In the genomic region with DNA sequence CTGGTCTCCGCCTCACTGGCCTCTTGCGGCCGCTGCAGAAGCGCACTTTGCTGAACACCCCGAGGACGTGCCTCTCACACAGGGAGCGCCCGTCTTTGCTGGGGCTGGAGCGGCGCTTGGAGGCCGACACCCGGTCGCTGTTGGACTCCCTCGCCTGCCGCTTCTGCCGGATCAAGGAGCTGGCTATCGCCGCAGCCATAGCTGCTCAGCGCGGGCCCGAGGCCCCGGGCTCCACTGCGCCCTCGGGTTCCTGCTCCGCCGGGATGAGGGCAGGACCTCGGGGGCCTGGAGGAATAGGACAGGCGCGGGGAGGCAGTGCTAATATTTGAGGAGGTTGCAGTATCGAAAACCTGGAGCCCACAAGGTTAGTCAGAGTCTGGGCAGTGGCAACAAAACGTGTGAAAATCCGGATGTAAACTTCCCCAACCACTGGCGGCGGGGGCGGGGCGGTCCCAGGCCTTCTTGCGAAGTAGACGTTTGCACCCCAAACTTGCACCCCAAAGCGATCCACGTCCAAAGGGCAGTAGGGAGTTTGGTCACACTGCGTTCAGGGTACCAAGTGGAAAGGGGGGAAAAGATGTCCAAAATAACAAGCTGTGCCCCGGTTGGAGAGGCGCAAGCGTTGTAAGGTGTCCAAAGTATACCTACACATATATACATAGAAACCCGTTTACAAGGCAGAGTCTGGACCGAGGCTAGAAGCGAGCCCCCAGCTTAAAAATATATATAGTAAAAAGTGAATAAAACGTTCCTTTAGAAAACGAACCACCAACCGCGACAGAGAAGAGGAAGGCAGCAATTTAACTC, we compare ENCODE assay signal across 8 mouse cellular contexts.
DNase-seq lines count a peak whose midpoint lies in the region; ATAC-seq and TF ChIP-seq lines count a peak whose summit lies in the region.

No protein-coding gene starts in this region.

- intact Hi-C loops in left cerebral cortex, adult 2 months (cut with DNase I): loop anchor here (10.0 kb wide), 1 partner anchor 200 kb away; no protein-coding TSS in a partner anchor

- peak overlapping the region; percentile 79; the same call in 1 of the 2 replicates for H3K9ac ChIP-seq in forebrain, embryonic 14.5 days (ENCODE audit: low read length)
- H3K9ac ChIP-seq in kidney, embryonic 15.5 days: peak overlapping the region; percentile 55

- H3K9me3 ChIP-seq in forebrain, embryonic 14.5 days (replicated peaks; ENCODE audit: control insufficient read depth, low read length): no peaks in the 10 kb centered on the region
- H3K9me3 ChIP-seq in kidney, embryonic 15.5 days (replicated peaks): no peaks in the 10 kb centered on the region

- TF ChIP-seq CTCF in left cerebral cortex, adult 2 months (IDR thresholded peaks at IDR 0.05): peak; percentile 1
- no peak for TF ChIP-seq CTCF in small intestine, adult 2 months (IDR thresholded peaks at IDR 0.05; ENCODE audit: extremely low read depth, insufficient read length, insufficient replicate concordance, low read depth, low read length)

- H3K4me2 ChIP-seq in forebrain, embryonic 14.5 days (ENCODE audit: low read length): peak overlapping the region; percentile 95
- peak overlapping the region; percentile 95 for H3K4me2 ChIP-seq in kidney, embryonic 15.5 days

- under 1% methylated on average over 51 of the region's 51 CpGs for WGBS in forebrain, embryonic 14.5 days
- under 1% methylated on average over 51 of the region's 51 CpGs for WGBS in kidney, embryonic 15.5 days
- WGBS in small intestine, adult 2 months: 1% methylated on average over 51 of the region's 51 CpGs

- H3K27ac ChIP-seq in left cerebral cortex, adult 2 months: peak overlapping the region; percentile 94
- 0 out of 2 replicates have a peak overlapping the region, but pooled peaks have one; percentile 21 for H3K27ac ChIP-seq in forebrain, embryonic 14.5 days (ENCODE audit: low read depth, low read length)
- no peak overlapping the region for H3K27ac ChIP-seq in kidney, embryonic 15.5 days
- no peak overlapping the region for H3K27ac ChIP-seq in small intestine, adult 2 months (ENCODE audit: insufficient read depth, low read depth, low read length)

- H3K4me3 ChIP-seq in left cerebral cortex, adult 2 months: peak overlapping the region; percentile 90
- H3K4me3 ChIP-seq in forebrain, embryonic 14.5 days (ENCODE audit: low read depth, low read length): peak overlapping the region; percentile 76
- peak overlapping the region; percentile 63 for H3K4me3 ChIP-seq in kidney, embryonic 15.5 days (replicated peaks)
- peak overlapping the region; percentile 61 for H3K4me3 ChIP-seq in small intestine, adult 2 months (ENCODE audit: low read depth, low read length)

- H3K36me3 ChIP-seq in forebrain, embryonic 14.5 days (ENCODE audit: control insufficient read depth, insufficient read depth, low read length): no peaks in the 10 kb centered on the region
- H3K36me3 ChIP-seq in kidney, embryonic 15.5 days: no peaks in the 10 kb centered on the region
- no peaks in the 10 kb centered on the region for H3K36me3 ChIP-seq in small intestine, adult 2 months (ENCODE audit: control insufficient read depth, insufficient read depth, low read length)

- no peaks in the 10 kb centered on the region; the same call in 1 of the 2 replicates for H3K4me1 ChIP-seq in forebrain, embryonic 14.5 days (ENCODE audit: control insufficient read depth, insufficient read depth, low read length)
- H3K4me1 ChIP-seq in kidney, embryonic 15.5 days: peaks cover 24% of the 10 kb centered on the region; the same call in 1 of the 2 replicates
- H3K4me1 ChIP-seq in small intestine, adult 2 months (ENCODE audit: control insufficient read depth, insufficient read depth, insufficient read length, low read length): peaks cover 4% of the 10 kb centered on the region; the same call in 1 of the 2 replicates

- peak; percentile 15; the same call in 1 of the 2 replicates for ATAC-seq in forebrain, embryonic 14.5 days
- peak; percentile 48 for ATAC-seq in kidney, embryonic 15.5 days (replicated peaks; ENCODE audit: low FRiP score)
- ATAC-seq in megakaryocyte progenitor cell, adult 5-6 weeks (replicated peaks; ENCODE audit: poor library complexity): peak; percentile 33

- DNase-seq in left cerebral cortex, adult 2 months (ENCODE audit: extremely low spot score in 1 of 2, low spot score in 2 of 2): peak; percentile 40 to 41
- no peak for DNase-seq in left cerebral cortex, adult 11 months (ENCODE audit: low spot score)
- DNase-seq in cerebellum, adult 18-20 months: peak; percentile 63 to 65
- peak; percentile 49 for DNase-seq in forebrain, embryonic 14.5 days (ENCODE audit: low spot score)
- no peak for DNase-seq in adipocyte (ENCODE audit: low spot score)

- 0 out of 2 replicates have a peak, but pooled peaks cover 11% of the 10 kb centered on the region for H3K27me3 ChIP-seq in forebrain, embryonic 14.5 days (replicated peaks; ENCODE audit: control insufficient read depth, insufficient read depth, low read length)
- peaks cover 63% of the 10 kb centered on the region for H3K27me3 ChIP-seq in kidney, embryonic 15.5 days
- H3K27me3 ChIP-seq in small intestine, adult 2 months (ENCODE audit: control insufficient read depth, insufficient read depth, low read length): peaks cover 22% of the 10 kb centered on the region

- TF ChIP-seq POLR2A in small intestine, adult 2 months (IDR thresholded peaks at IDR 0.05; ENCODE audit: low read depth, low read length): no peak

Comparison
In these comparisons a context has a peak if more than half of its experiments do, and no peak if none do; other contexts are left out.
1. DNase-seq: peak in left cerebral cortex, adult 2 months (2 of 2), cerebellum, adult 18-20 months (2 of 2) and forebrain, embryonic 14.5 days (single experiment); none in left cerebral cortex, adult 11 months (single experiment) and adipocyte (single experiment).
2. H3K27ac ChIP-seq: peak in left cerebral cortex, adult 2 months (single experiment) and forebrain, embryonic 14.5 days (single experiment); none in kidney, embryonic 15.5 days (single experiment) and small intestine, adult 2 months (single experiment).
3. Peak in every context shown above with its lines, with median percentiles within 50 percentile points of each other: H3K4me3 ChIP-seq and ATAC-seq.